Mouse (Mus musculus) forebrain, embryonic 16.5 days (tissue): ENCODE results near the gene Gabrb3. TPM values are rescaled to one million over a fixed set of nuclear protein-coding genes. Genes with fewer than 3 reads are reported as not detected.

Experiments
- ATAC-seq: fragments of 200-750 bp; cut with Nextera tagmentation; 2 replicates; pipeline ENCODE4 v1.8.0; 2017; ENCODE audit warnings: mild to moderate bottlenecking, moderate library complexity
- H3K27ac ChIP-seq: fragments of 300-500 bp; sonication (generic); 2 replicates; pipeline ENCODE4 v1.5.1; 2014; ENCODE audit warnings: low read length, control low read depth
- H3K27me3 ChIP-seq: fragments of 300-500 bp; sonication (generic); replicated peaks from 2 replicates; pipeline ENCODE4 v1.6.1; 2014; ENCODE audit warnings: low read length; ENCODE audit not compliant: control insufficient read depth, insufficient read depth
- H3K36me3 ChIP-seq: fragments of 300-500 bp; sonication (generic); 2 replicates; pipeline ENCODE4 v1.6.1; 2014; ENCODE audit not compliant: control insufficient read depth, insufficient read depth
- H3K4me1 ChIP-seq: fragments of 300-500 bp; sonication (generic); replicated peaks from 2 replicates; pipeline ENCODE4 v1.6.1; 2014; ENCODE audit warnings: low read length; ENCODE audit not compliant: control insufficient read depth, insufficient read depth
- H3K4me2 ChIP-seq: fragments of 300-500 bp; sonication (generic); 2 replicates; pipeline ENCODE4 v1.6.1; 2014; ENCODE audit warnings: mild to moderate bottlenecking, low read length, control low read depth
- H3K4me3 ChIP-seq: fragments of 300-500 bp; sonication (generic); replicated peaks from 2 replicates; pipeline ENCODE4 v1.5.1; 2014; ENCODE audit warnings: mild to moderate bottlenecking, low read length, control low read depth
- H3K9ac ChIP-seq: fragments of 300-500 bp; sonication (generic); replicated peaks from 2 replicates; pipeline ENCODE4 v1.6.1; 2014; ENCODE audit warnings: low read depth, low read length, control low read depth
- H3K9me3 ChIP-seq: fragments of 300-500 bp; sonication (generic); 2 replicates; pipeline ENCODE4 v1.6.1; 2016; ENCODE audit warnings: low read length; ENCODE audit not compliant: control insufficient read depth
- WGBS: fragments of 180-500 bp; shearing (Covaris S2); extraction: QIAGEN DNeasy Blood & Tissue Kit; methylation state at CpG from one replicate; pipeline ENCODE4 v1.1.7; 2014; 5-methylcytosine and 5-hydroxymethylcytosine counted together
- polyA plus RNA-seq: library from polyadenylated mRNA; unstranded; fragments of >200 nt; fragmentation: Nextera tagmentation; extraction: Ambion mirVana; gene quantifications from 2 replicates; pipeline ENCODE4 v1.2.1, GENCODE M21; 2015

Gabrb3 gene
- polyA plus RNA-seq: 43.6 and 52.6 TPM in 2 replicates

DNA sequence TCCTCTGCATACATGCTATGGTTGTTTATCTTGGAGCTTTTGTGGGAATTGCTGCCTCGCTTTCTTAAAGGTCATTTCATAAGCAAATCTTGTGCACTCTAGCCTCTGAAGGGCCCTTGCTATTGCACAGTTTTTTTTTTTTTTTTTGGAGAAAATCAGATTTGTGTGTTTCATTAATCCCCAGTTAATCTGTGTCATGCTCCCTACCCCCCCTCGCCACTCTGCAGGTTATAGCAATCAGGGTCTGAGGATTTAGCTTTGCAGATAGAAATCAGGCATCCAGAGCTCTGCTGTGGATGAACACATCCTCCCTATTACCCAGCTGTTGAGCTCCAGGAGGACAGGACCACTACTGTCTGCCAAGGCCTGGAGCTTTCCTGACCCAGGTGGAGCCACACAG lies at the start of gene Gabrb3:
TSS of gene Gabrb3 (plus strand) at position 301 of the 400 bp plus-strand sequence.
- Histone ChIP-seq H3K36me3 (no peaks in the 10 kb centered on the region), H3K4me1 (no peaks in the 10 kb centered on the region), H3K9me3 (no peaks in the 10 kb centered on the region), H3K9ac (no peak within 1 kb of the TSS), H3K27me3 (no peaks in the 10 kb centered on the region), H3K4me2 (no peak within 1 kb of the TSS), H3K27ac (no peak within 1 kb of the TSS), H3K4me3 (no peak within 1 kb of the TSS)
- WGBS: 92% methylated on average over 2 of the region's 2 CpGs
- ATAC-seq: no peak

GRCm38 (mm10) chr7:57384112-57384511 lies 35.4 kb upstream of the Gabrb3 start:
- H3K4me1 ChIP-seq: peaks cover 3% of the 10 kb centered on the region
- peak; percentile 70 for ATAC-seq
- H3K4me2 ChIP-seq: no peak overlapping the region
- H3K9me3 ChIP-seq: no peaks in the 10 kb centered on the region
- no peak overlapping the region for H3K9ac ChIP-seq
- no peak overlapping the region for H3K4me3 ChIP-seq
- H3K27ac ChIP-seq: no peak overlapping the region
- H3K27me3 ChIP-seq: peaks cover 5% of the 10 kb centered on the region; the same call in 1 of the 2 replicates
- 23% methylated on average over 4 of the region's 4 CpGs for WGBS
- H3K36me3 ChIP-seq: no peaks in the 10 kb centered on the region

GRCm38 (mm10) chr7:57386517-57387340 lies 32.8 kb upstream of the Gabrb3 start, which contains the start of gene Gabrg3:
Gabrg3 (minus strand) TSS chr7:57387188.
- Histone ChIP-seq H3K27me3 (peaks cover 5% of the 10 kb centered on the region; the same call in 1 of the 2 replicates), H3K4me2 (peak within 1 kb of the TSS; percentile 91), H3K27ac (no peak within 1 kb of the TSS; the same call in 1 of the 2 replicates), H3K36me3 (no peaks in the 10 kb centered on the region), H3K4me1 (peaks cover 3% of the 10 kb centered on the region), H3K4me3 (peak within 1 kb of the TSS; percentile 74), H3K9me3 (no peaks in the 10 kb centered on the region), H3K9ac (peak within 1 kb of the TSS; percentile 84)
- WGBS: 1% methylated on average over 65 of the region's 71 CpGs
- peak; percentile 82 for ATAC-seq

DNA sequence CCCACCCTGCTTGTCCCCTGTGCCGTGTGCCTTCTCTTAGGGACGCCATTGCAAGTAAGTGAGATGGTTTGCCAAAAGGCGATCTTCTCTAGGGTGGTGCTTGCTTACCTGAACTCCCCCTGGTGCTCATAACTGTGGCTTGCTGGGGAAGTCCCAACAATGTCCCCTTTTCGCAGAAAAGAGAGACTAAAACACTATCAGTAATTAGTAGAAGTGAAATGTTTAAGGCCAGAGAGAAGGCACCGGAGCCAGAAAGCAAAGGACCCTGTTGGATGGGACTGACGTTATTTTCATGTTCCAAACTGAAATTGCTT lies 32.2 kb upstream of the Gabrb3 start:
- Histone ChIP-seq H3K9ac (peak overlapping the region; percentile 84), H3K36me3 (no peaks in the 10 kb centered on the region), H3K27me3 (peaks cover 5% of the 10 kb centered on the region; the same call in 1 of the 2 replicates), H3K9me3 (no peaks in the 10 kb centered on the region), H3K4me1 (peaks cover 3% of the 10 kb centered on the region), H3K4me2 (peak overlapping the region; percentile 91), H3K27ac (no peak overlapping the region), H3K4me3 (peak overlapping the region; percentile 74)
- WGBS: 14% methylated on average over 6 of the region's 6 CpGs
- no peak for ATAC-seq

- Histone ChIP-seq H3K36me3 (no peaks in the 10 kb centered on the region), H3K4me2 (no peak overlapping the region), H3K27me3 (peaks cover 5% of the 10 kb centered on the region; the same call in 1 of the 2 replicates), H3K27ac (no peak overlapping the region), H3K4me3 (no peak overlapping the region), H3K4me1 (peaks cover 3% of the 10 kb centered on the region), H3K9ac (no peak overlapping the region), H3K9me3 (no peaks in the 10 kb centered on the region)
- ATAC-seq: no peak
- 53% methylated on average over 4 of the region's 4 CpGs for WGBS
These were observed 29.4 kb upstream of the Gabrb3 start for GRCm38 (mm10) chr7:57390046-57390445.

DNA sequence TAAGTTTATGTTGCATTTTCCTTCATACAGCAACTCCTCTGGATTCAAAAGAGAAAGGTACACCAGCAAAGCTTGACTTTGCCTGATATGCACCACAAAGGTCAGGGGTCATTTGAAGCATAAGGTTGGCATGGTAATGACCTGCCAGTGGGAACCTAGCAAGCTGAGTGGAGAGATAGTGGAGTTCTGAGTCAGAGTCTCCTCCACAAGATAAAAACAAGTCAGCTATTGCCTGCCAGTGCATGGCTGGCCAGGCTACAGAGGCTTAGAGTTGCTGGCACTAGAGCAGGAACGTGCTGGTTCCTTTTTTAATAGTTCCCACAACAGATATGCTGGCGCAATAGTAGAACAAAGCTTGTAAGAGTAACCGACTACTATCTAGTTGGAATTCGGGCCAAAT lies 25.9 kb upstream of the Gabrb3 start:
- no peak for ATAC-seq
- Histone ChIP-seq H3K4me1 (no peaks in the 10 kb centered on the region), H3K9me3 (no peaks in the 10 kb centered on the region), H3K27ac (no peak overlapping the region), H3K4me3 (no peak overlapping the region), H3K9ac (no peak overlapping the region), H3K36me3 (no peaks in the 10 kb centered on the region), H3K27me3 (no peaks in the 10 kb centered on the region), H3K4me2 (no peak overlapping the region)
- 87% methylated on average over 4 of the region's 4 CpGs for WGBS

- Histone ChIP-seq H3K36me3 (no peaks in the 10 kb centered on the region), H3K9ac (no peak overlapping the region), H3K27me3 (no peaks in the 10 kb centered on the region), H3K4me2 (no peak overlapping the region), H3K4me1 (no peaks in the 10 kb centered on the region), H3K27ac (no peak overlapping the region), H3K4me3 (no peak overlapping the region), H3K9me3 (no peaks in the 10 kb centered on the region)
- 77% methylated on average over 4 of the region's 4 CpGs for WGBS
- no peak for ATAC-seq
These were observed 8.3 kb upstream of the Gabrb3 start for GRCm38 (mm10) chr7:57411163-57411562.

DNA sequence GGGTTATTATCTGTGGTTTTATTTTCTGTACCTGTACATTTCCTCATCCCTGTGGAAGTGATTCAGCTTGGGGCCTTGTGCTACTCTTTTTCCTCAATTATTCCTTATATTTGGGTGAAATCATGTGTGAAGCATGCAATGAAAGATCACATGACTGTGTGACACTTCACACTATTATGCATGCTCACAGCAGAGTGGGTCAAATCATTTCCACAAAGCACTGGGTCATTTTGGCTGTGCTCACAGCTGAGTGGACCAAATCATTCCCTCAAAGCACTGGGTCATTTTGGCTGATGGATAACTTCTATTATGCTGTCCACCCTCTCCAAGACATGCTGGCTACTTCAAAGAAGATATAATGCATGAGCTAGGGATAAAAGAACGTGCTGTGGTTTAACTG lies 6.6 kb upstream of the Gabrb3 start:
- Histone ChIP-seq H3K36me3 (no peaks in the 10 kb centered on the region), H3K4me3 (no peak overlapping the region), H3K9me3 (no peaks in the 10 kb centered on the region), H3K9ac (no peak overlapping the region), H3K27me3 (no peaks in the 10 kb centered on the region), H3K4me1 (no peaks in the 10 kb centered on the region), H3K4me2 (no peak overlapping the region), H3K27ac (no peak overlapping the region)
- 40% methylated on average over 1 of the region's 1 CpGs for WGBS
- no peak for ATAC-seq

DNA sequence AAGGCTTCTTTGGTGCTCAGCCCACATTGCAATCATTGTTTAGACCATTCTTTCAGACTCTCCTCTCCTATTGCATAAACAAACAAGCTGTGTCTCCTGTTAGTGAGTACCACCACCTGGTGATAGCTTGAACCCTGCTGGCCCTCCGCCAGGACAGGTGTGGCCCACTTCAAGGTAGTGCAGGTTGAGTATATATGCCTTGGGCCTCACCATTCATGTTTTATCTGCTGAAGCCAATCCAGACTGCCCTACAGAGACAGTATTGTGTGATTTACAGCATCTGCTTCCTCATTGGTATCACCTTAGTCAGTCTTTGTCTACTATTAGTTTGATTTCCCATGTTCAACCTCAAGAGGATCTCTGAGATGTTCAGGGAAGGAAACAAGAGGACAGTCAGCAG lies 1.6 kb downstream of the Gabrb3 start:
- no peaks in the 10 kb centered on the region for H3K27me3 ChIP-seq
- H3K9ac ChIP-seq: no peak overlapping the region
- WGBS: 92% methylated on average over 1 of the region's 1 CpGs
- no peaks in the 10 kb centered on the region for H3K4me1 ChIP-seq
- no peak overlapping the region for H3K27ac ChIP-seq
- H3K4me3 ChIP-seq: no peak overlapping the region
- H3K9me3 ChIP-seq: no peaks in the 10 kb centered on the region
- H3K36me3 ChIP-seq: no peaks in the 10 kb centered on the region
- ATAC-seq: no peak
- H3K4me2 ChIP-seq: no peak overlapping the region
